Mouse (Mus musculus) erythroid progenitor cell, adult 5-6 weeks (primary cell): Measurements from ENCODE around the gene Antxr1. TPM values are rescaled to one million over a fixed set of nuclear protein-coding genes. Genes with fewer than 3 reads are reported as not detected.

Source experiments
- total RNA-seq, 2 experiments: library from RNA; stranded (forward) in 1 of 2; stranded (reverse) in 1 of 2; fragments of 150-400 nt in 1 of 2; fragments of 186-747, 209-891 nt in 1 of 2; gene quantifications; 2 replicates each; pipeline versions ENCODE4 v1.2.3 to v1.2.4; 2015 to 2017; ENCODE audit warnings: low replicate concordance in 2 of 2

Gene Antxr1
- total RNA-seq, 2 experiments from 2014 or later: 1.7 TPM; not detected in 1

Other genes with a start within 250 kb of the Antxr1 start
- gene D6Ertd527e, start 231.1 kb downstream of the Antxr1 start, total RNA-seq (2015; ENCODE audit: low replicate concordance): not detected in 2 replicates
- gene D6Ertd527e, start 231.1 kb downstream of the Antxr1 start, total RNA-seq (2017; ENCODE audit: low replicate concordance): not detected in 2 replicates
- not detected in 2 replicates for gene Gkn1, start 15.1 kb upstream of the Antxr1 start, total RNA-seq (2015; ENCODE audit: low replicate concordance)
- gene Gkn1, start 15.1 kb upstream of the Antxr1 start, total RNA-seq (2017; ENCODE audit: low replicate concordance): not detected in 2 replicates
- gene Gkn2, start 37.5 kb upstream of the Antxr1 start, total RNA-seq (2015; ENCODE audit: low replicate concordance): not detected in 2 replicates
- not detected in 2 replicates for gene Gkn2, start 37.5 kb upstream of the Antxr1 start, total RNA-seq (2017; ENCODE audit: low replicate concordance)
- not detected in 2 replicates for gene Gkn3, start 53.1 kb upstream of the Antxr1 start, total RNA-seq (2015; ENCODE audit: low replicate concordance)
- gene Gkn3, start 53.1 kb upstream of the Antxr1 start, total RNA-seq (2017; ENCODE audit: low replicate concordance): not detected in 2 replicates
- gene Bmp10, start 93.2 kb upstream of the Antxr1 start, total RNA-seq (2015; ENCODE audit: low replicate concordance): not detected in 2 replicates
- not detected in 2 replicates for gene Bmp10, start 93.2 kb upstream of the Antxr1 start, total RNA-seq (2017; ENCODE audit: low replicate concordance)
- gene Arhgap25, start 197.4 kb upstream of the Antxr1 start, total RNA-seq (2015; ENCODE audit: low replicate concordance): 3.2 and 7.1 TPM in 2 replicates
- gene Arhgap25, start 197.4 kb upstream of the Antxr1 start, total RNA-seq (2017; ENCODE audit: low replicate concordance): 8.6 and 11.2 TPM in 2 replicates